Mouse (Mus musculus) midbrain, embryonic 11.5 days (tissue): ENCODE results near the gene Lrp5. TPM values are rescaled to one million over a fixed set of nuclear protein-coding genes. Genes with fewer than 3 reads are reported as not detected.

Experiments
- ATAC-seq: fragments of 200-750 bp; cut with Nextera tagmentation; 2 replicates; pipeline ENCODE4 v1.8.0; 2017; ENCODE audit warnings: moderate TSS enrichment, moderate library complexity; ENCODE audit not compliant: low FRiP score
- DNase-seq: peaks from one replicate; pipeline ENCODE4 v3.0.0; 2015; ENCODE audit warnings: low spot score; ENCODE audit errors: missing footprints
- H3K27ac ChIP-seq: fragments of 300-500 bp; sonication (generic); 2 replicates; pipeline ENCODE4 v1.5.1; 2014; ENCODE audit warnings: low read depth, low read length
- H3K27me3 ChIP-seq: fragments of 300-500 bp; sonication (generic); 2 replicates; pipeline ENCODE4 v1.6.1; 2014; ENCODE audit warnings: mild to moderate bottlenecking, low read length, moderate library complexity, mixed read lengths; ENCODE audit not compliant: control insufficient read depth, insufficient read depth
- H3K36me3 ChIP-seq: fragments of 300-500 bp; sonication (generic); 2 replicates; pipeline ENCODE4 v1.6.1; 2014; ENCODE audit warnings: mild to moderate bottlenecking, low read length, moderate library complexity, mixed read lengths; ENCODE audit not compliant: control insufficient read depth, insufficient read depth
- H3K4me1 ChIP-seq: fragments of 300-500 bp; sonication (generic); 2 replicates; pipeline ENCODE4 v1.6.1; 2014; ENCODE audit warnings: low read length; ENCODE audit not compliant: control insufficient read depth, insufficient read depth
- H3K4me2 ChIP-seq: fragments of 300-500 bp; sonication (generic); 2 replicates; pipeline ENCODE4 v1.6.1; 2014; ENCODE audit warnings: mild to moderate bottlenecking, moderate library complexity
- H3K4me3 ChIP-seq: fragments of 300-500 bp; sonication (generic); 2 replicates; pipeline ENCODE4 v1.5.1; 2014; ENCODE audit warnings: low read depth, low read length
- H3K9ac ChIP-seq: fragments of 300-500 bp; sonication (generic); 2 replicates; pipeline ENCODE4 v1.6.1; 2014; ENCODE audit warnings: low read length
- H3K9me3 ChIP-seq: fragments of 300-500 bp; sonication (generic); 2 replicates; pipeline ENCODE4 v1.6.1; 2016; ENCODE audit warnings: low read length; ENCODE audit not compliant: control insufficient read depth
- WGBS: fragments of 180-500 bp; shearing (Covaris S2); extraction: QIAGEN DNeasy Blood & Tissue Kit; methylation state at CpG from one replicate; pipeline ENCODE4 v1.1.7; 2014; 5-methylcytosine and 5-hydroxymethylcytosine counted together
- polyA plus RNA-seq: library from polyadenylated mRNA; unstranded; fragments of >200 nt; fragmentation: Nextera tagmentation; extraction: Ambion mirVana; gene quantifications from 2 replicates; pipeline ENCODE4 v1.2.1, GENCODE M21; 2014

Lrp5 gene
- polyA plus RNA-seq, 1 experiment from 2014 or later = 2.8 TPM

GRCm38 (mm10) chr19:3539456-3539855 is 146.9 kb downstream of the Lrp5 start:
- Histone ChIP-seq H3K9ac (no peak overlapping the region), H3K27ac (no peak overlapping the region), H3K4me2 (no peak overlapping the region), H3K36me3 (no peaks in the 10 kb centered on the region), H3K27me3 (no peaks in the 10 kb centered on the region), H3K9me3 (no peaks in the 10 kb centered on the region), H3K4me3 (no peak overlapping the region), H3K4me1 (no peaks in the 10 kb centered on the region)
- ATAC-seq = no peak
- DNase-seq = no peak
- 93% methylated on average over 5 of the region's 5 CpGs for WGBS

GRCm38 (mm10) chr19:3537658-3538057 is 148.7 kb downstream of the Lrp5 start:
- Histone ChIP-seq H3K4me3 (no peak overlapping the region), H3K27me3 (no peaks in the 10 kb centered on the region), H3K36me3 (no peaks in the 10 kb centered on the region), H3K9ac (no peak overlapping the region), H3K9me3 (no peaks in the 10 kb centered on the region), H3K4me1 (no peaks in the 10 kb centered on the region), H3K4me2 (no peak overlapping the region), H3K27ac (no peak overlapping the region)
- ATAC-seq (no peak), DNase-seq (no peak)
- WGBS = 92% methylated on average over 6 of the region's 6 CpGs

GRCm38 (mm10) chr19:3534945-3535344 is 151.4 kb downstream of the Lrp5 start:
- Histone ChIP-seq H3K27me3 (no peaks in the 10 kb centered on the region), H3K36me3 (no peaks in the 10 kb centered on the region)
- WGBS = 85% methylated on average over 3 of the region's 3 CpGs

More at GRCm38 (mm10) chr19:3534945-3535344, 151.4 kb downstream of the Lrp5 start:
- Histone ChIP-seq H3K9me3 (no peaks in the 10 kb centered on the region), H3K4me3 (no peak overlapping the region), H3K27ac (no peak overlapping the region), H3K4me2 (no peak overlapping the region), H3K4me1 (no peaks in the 10 kb centered on the region), H3K9ac (no peak overlapping the region)
- DNase-seq (no peak), ATAC-seq (no peak)

Other genes with a start within 250 kb of the Lrp5 start
- 81.8 and 84.2 TPM in 2 replicates for gene Ppp6r3, start 110.8 kb downstream of the Lrp5 start, polyA plus RNA-seq
- gene 1810055G02Rik, start 21.7 kb upstream of the Lrp5 start, polyA plus RNA-seq = 34.6 and 38.9 TPM in 2 replicates
- 40.3 and 45.1 TPM in 2 replicates for gene Kmt5b, start 80.9 kb upstream of the Lrp5 start, polyA plus RNA-seq
- 50.5 and 53.0 TPM in 2 replicates for gene Chka, start 165.2 kb upstream of the Lrp5 start, polyA plus RNA-seq
- 7.7 and 8.9 TPM in 2 replicates for gene Tcirg1, start 220.6 kb upstream of the Lrp5 start, polyA plus RNA-seq
- gene Ndufs8, start 226.2 kb upstream of the Lrp5 start, polyA plus RNA-seq = 209 and 235 TPM in 2 replicates
- 0.67 and 0.99 TPM in 2 replicates for gene Aldh3b1, start 243.2 kb upstream of the Lrp5 start, polyA plus RNA-seq
- 5.9 and 7.1 TPM in 2 replicates for gene Unc93b1, start 248.6 kb upstream of the Lrp5 start, polyA plus RNA-seq